Mouse (Mus musculus): ENCODE measurements at regions not wholly inside any gene's neighbourhood (a gene's known extent, or its start where the extent isn't known, plus 50 kb on each side); places are given as distances from the start of the nearest gene placed in this dataset.

GRCm38 (mm10) chr1:34642304-34642893, 62.9 kb downstream of the Amer3 start:
- no peak for DNase-seq (ENCODE audit: low spot score)
- intact Hi-C loops (cut with DNase I), result loop anchor here (10.0 kb wide), 1 partner anchor 52 kb away; no protein-coding TSS in a partner anchor

- intact Hi-C loops (cut with DNase I), result loop anchor here (10.0 kb wide), 1 partner anchor 241 kb away; no protein-coding TSS in a partner anchor
Observed at GRCm38 (mm10) chr1:34653963-34654644, 74.6 kb downstream of the Amer3 start.

GRCm38 (mm10) chr1:34657481-34657880, 78.0 kb downstream of the Amer3 start:
- intact Hi-C loops (cut with DNase I), result loop anchor here (10.0 kb wide), 1 partner anchor 237 kb away; no protein-coding TSS in a partner anchor
- no peak for DNase-seq (ENCODE audit: low spot score)

More at GRCm38 (mm10) chr1:34653963-34654644, 74.6 kb downstream of the Amer3 start:
- no peak for DNase-seq (ENCODE audit: low spot score)

- intact Hi-C loops (cut with DNase I), result no loop called here
Observed at GRCm38 (mm10) chr1:34663875-34664547, 84.6 kb downstream of the Amer3 start.

GRCm38 (mm10) chr1:34664816-34665511, 85.5 kb downstream of the Amer3 start:
- no peak for DNase-seq (ENCODE audit: low spot score)

More at GRCm38 (mm10) chr1:34663875-34664547, 84.6 kb downstream of the Amer3 start:
- DNase-seq (ENCODE audit: low spot score), result no peak

GRCm38 (mm10) chr1:34665512-34665854, 86.0 kb downstream of the Amer3 start:
- intact Hi-C loops (cut with DNase I), result no loop called here
- no peak for DNase-seq (ENCODE audit: low spot score)

More at GRCm38 (mm10) chr1:34664816-34665511, 85.5 kb downstream of the Amer3 start:
- intact Hi-C loops (cut with DNase I), result no loop called here

GRCm38 (mm10) chr1:34666226-34666662, 86.8 kb downstream of the Amer3 start:
- DNase-seq (ENCODE audit: low spot score), result no peak
- intact Hi-C loops (cut with DNase I), result no loop called here

- no peak for DNase-seq (ENCODE audit: low spot score)
- intact Hi-C loops (cut with DNase I), result no loop called here
Observed at GRCm38 (mm10) chr1:34677105-34677741, 97.8 kb downstream of the Amer3 start.

- peak; percentile 15 for DNase-seq (ENCODE audit: low spot score)
- intact Hi-C loops (cut with DNase I), result no loop called here
Observed at GRCm38 (mm10) chr1:34677832-34678733, 98.6 kb downstream of the Amer3 start.

GRCm38 (mm10) chr1:34678734-34679068, 99.2 kb downstream of the Amer3 start:
- no peak for DNase-seq (ENCODE audit: low spot score)
- intact Hi-C loops (cut with DNase I), result no loop called here

- DNase-seq (ENCODE audit: low spot score), result no peak
- intact Hi-C loops (cut with DNase I), result no loop called here
Observed at GRCm38 (mm10) chr1:34686539-34686938, 107.1 kb downstream of the Amer3 start.

- intact Hi-C loops (cut with DNase I), result loop anchor here (10.0 kb wide), 1 partner anchor 52 kb away; no protein-coding TSS in a partner anchor
- DNase-seq (ENCODE audit: low spot score), result no peak
Observed at GRCm38 (mm10) chr1:34696533-34696932, 117.1 kb downstream of the Amer3 start.

GRCm38 (mm10) chr1:34700237-34701030, 121.0 kb downstream of the Amer3 start:
- intact Hi-C loops (cut with DNase I), result no loop called here
- DNase-seq (ENCODE audit: low spot score), result no peak

- intact Hi-C loops (cut with DNase I), result no loop called here
- no peak for DNase-seq (ENCODE audit: low spot score)
Observed at GRCm38 (mm10) chr1:34701436-34701835, 122.0 kb downstream of the Amer3 start.

- intact Hi-C loops (cut with DNase I), result no loop called here
- no peak for DNase-seq (ENCODE audit: low spot score)
Observed at GRCm38 (mm10) chr1:34709089-34709488, 129.6 kb downstream of the Amer3 start.

GRCm38 (mm10) chr1:34722674-34723073, 120.2 kb downstream of the Fam168b start:
- intact Hi-C loops (cut with DNase I), result no loop called here
- no peak for DNase-seq (ENCODE audit: low spot score)

GRCm38 (mm10) chr1:34732156-34732555, 110.7 kb downstream of the Fam168b start:
- no peak for DNase-seq (ENCODE audit: low spot score)
- intact Hi-C loops (cut with DNase I), result no loop called here
